Mouse (Mus musculus) gastrocnemius, adult 2 months (tissue): ENCODE measurements around the gene Tbck. TPM values are rescaled to one million over a fixed set of nuclear protein-coding genes. Genes with fewer than 3 reads are reported as not detected.

ENCODE experiments used
- DNase-seq: peaks from one replicate; pipeline ENCODE4 v3.0.0; 2022
- H3K27ac ChIP-seq: fragments of 200-600 bp; 2 replicates; pipeline ENCODE4 v1.8.1; 2022; ENCODE audit warnings: mild to moderate bottlenecking
- H3K4me3 ChIP-seq: fragments of 200-600 bp; 2 replicates; pipeline ENCODE4 v1.8.1; 2022; ENCODE audit warnings: mild to moderate bottlenecking, moderate library complexity
- CTCF ChIP-seq: fragments of 200-600 bp; IDR thresholded peaks from 2 replicates; pipeline ENCODE4 v1.8.1; 2022; ENCODE audit warnings: antibody characterized with exemption, mild to moderate bottlenecking, moderate library complexity
- intact Hi-C: fragments of 180-260 bp; cut with DNase I; formaldehyde crosslinking; loops from one replicate; pipeline ENCODE4 v1.15.1; 2025
- total RNA-seq, 2 experiments: library from RNA; stranded (reverse); gene quantifications; 2 replicates each; pipeline ENCODE4 v1.2.3; 2021

Tbck gene
- total RNA-seq, 2 experiments from 2014 or later, result 9.6 to 9.8 TPM

- no peak for TF ChIP-seq CTCF
- no peak for DNase-seq
- Histone ChIP-seq H3K27ac (no peak overlapping the region), H3K4me3 (no peak overlapping the region)
- intact Hi-C loops, result no loop called here
Observed at GRCm38 (mm10) chr3:132887074-132887848, 203.3 kb downstream of the Tbck start.

Other genes with a start within 250 kb of the Tbck start
- not detected for gene Gimd1, start 54.3 kb upstream of the Tbck start, total RNA-seq
- gene Aimp1, start 226 bp downstream of the Tbck start, total RNA-seq, result 10 to 100 TPM; 75.0 to 77.1 TPM